Mouse (Mus musculus): Measurements from ENCODE around the gene Rhebl1. TPM values are rescaled to one million over a fixed set of nuclear protein-coding genes. Genes with fewer than 3 reads are reported as not detected.

Rhebl1 gene
- polyA plus RNA-seq, 1 experiment from 2014 or later: 16.7 TPM

- peak; percentile 25 for ATAC-seq (ENCODE audit: low FRiP score, low TSS enrichment)
- WGBS: 9% methylated on average over 9 of the region's 9 CpGs
- peak overlapping the region; percentile 93 for H3K9ac ChIP-seq (replicated peaks; ENCODE audit: low read length)
Measured at GRCm38 (mm10) chr15:98831684-98832035, 62.7 kb downstream of the Rhebl1 start.

GRCm38 (mm10) chr15:98830736-98831683, 63.3 kb downstream of the Rhebl1 start, which contains the start of gene Prkag1:
Gene Prkag1, minus strand, starts transcription at chr15:98831521.
- Histone ChIP-seq H3K27ac (ENCODE audit: low read length) (peak within 1 kb of the TSS; percentile 94), H3K9ac (replicated peaks; ENCODE audit: low read length) (peak within 1 kb of the TSS; percentile 93), H3K4me1 (ENCODE audit: insufficient read depth, low read length) (peaks cover 26% of the 10 kb centered on the region), H3K36me3 (ENCODE audit: insufficient read depth, low read length) (peaks cover 34% of the 10 kb centered on the region), H3K27me3 (ENCODE audit: insufficient read depth, low read length) (no peaks in the 10 kb centered on the region), H3K4me2 (replicated peaks; ENCODE audit: low read depth, low read length) (peak within 1 kb of the TSS; percentile 70), H3K9me3 (ENCODE audit: low read length) (no peaks in the 10 kb centered on the region), H3K4me3 (ENCODE audit: low read length) (peak within 1 kb of the TSS; percentile 90)
- peak; percentile 97 for ATAC-seq (ENCODE audit: low FRiP score, low TSS enrichment)
- WGBS: under 1% methylated on average over 63 of the region's 66 CpGs

More at GRCm38 (mm10) chr15:98831684-98832035, 62.7 kb downstream of the Rhebl1 start:
- no peaks in the 10 kb centered on the region for H3K27me3 ChIP-seq (ENCODE audit: insufficient read depth, low read length)
- peaks cover 26% of the 10 kb centered on the region for H3K4me1 ChIP-seq (ENCODE audit: insufficient read depth, low read length)
- H3K36me3 ChIP-seq (ENCODE audit: insufficient read depth, low read length): peaks cover 41% of the 10 kb centered on the region
- peak overlapping the region; percentile 70 for H3K4me2 ChIP-seq (replicated peaks; ENCODE audit: low read depth, low read length)
- H3K9me3 ChIP-seq (ENCODE audit: low read length): no peaks in the 10 kb centered on the region
- H3K4me3 ChIP-seq (ENCODE audit: low read length): peak overlapping the region; percentile 90
- peak overlapping the region; percentile 94 for H3K27ac ChIP-seq (ENCODE audit: low read length)

Other genes with a start within 250 kb of the Rhebl1 start
- gene Ddx23, start 231.6 kb downstream of the Rhebl1 start, polyA plus RNA-seq (2015; fragmentation: Nextera tagmentation; extraction: Ambion mirVana): 19.0 and 27.1 TPM in 2 replicates
- 0.45 and 0.75 TPM in 2 replicates for gene Rnd1, start 217.1 kb downstream of the Rhebl1 start, polyA plus RNA-seq (2015; fragmentation: Nextera tagmentation; extraction: Ambion mirVana)
- 0.95 and 1.1 TPM in 2 replicates for gene Ccdc65, start 186.3 kb downstream of the Rhebl1 start, polyA plus RNA-seq (2015; fragmentation: Nextera tagmentation; extraction: Ambion mirVana)
- 36.6 and 39.1 TPM in 2 replicates for gene Fkbp11, start 166.3 kb downstream of the Rhebl1 start, polyA plus RNA-seq (2015; fragmentation: Nextera tagmentation; extraction: Ambion mirVana)
- gene Arf3, start 131.3 kb downstream of the Rhebl1 start, polyA plus RNA-seq (2015; fragmentation: Nextera tagmentation; extraction: Ambion mirVana): 56.3 and 59.5 TPM in 2 replicates
- 0.17 TPM in 1 of 2 replicates, not detected in the other for gene Wnt10b, start 116.4 kb downstream of the Rhebl1 start, polyA plus RNA-seq (2015; fragmentation: Nextera tagmentation; extraction: Ambion mirVana)
- gene Wnt1, start 104.7 kb downstream of the Rhebl1 start, polyA plus RNA-seq (2015; fragmentation: Nextera tagmentation; extraction: Ambion mirVana): not detected in 2 replicates
- gene Ddn, start 85.0 kb downstream of the Rhebl1 start, polyA plus RNA-seq (2015; fragmentation: Nextera tagmentation; extraction: Ambion mirVana): 2.6 and 3.3 TPM in 2 replicates
- gene Prkag1, start 63.0 kb downstream of the Rhebl1 start, polyA plus RNA-seq (2015; fragmentation: Nextera tagmentation; extraction: Ambion mirVana): 103 and 119 TPM in 2 replicates
- 12.4 and 14.1 TPM in 2 replicates for gene Kmt2d, start 23.3 kb downstream of the Rhebl1 start, polyA plus RNA-seq (2015; fragmentation: Nextera tagmentation; extraction: Ambion mirVana)
- 1.4 and 1.8 TPM in 2 replicates for gene Dhh, start 4.0 kb upstream of the Rhebl1 start, polyA plus RNA-seq (2015; fragmentation: Nextera tagmentation; extraction: Ambion mirVana)
- gene Lmbr1l, start 23.7 kb upstream of the Rhebl1 start, polyA plus RNA-seq (2015; fragmentation: Nextera tagmentation; extraction: Ambion mirVana): 17.6 and 18.9 TPM in 2 replicates
- gene Tuba1b, start 40.0 kb upstream of the Rhebl1 start, polyA plus RNA-seq (2015; fragmentation: Nextera tagmentation; extraction: Ambion mirVana): 1,826 and 1,900 TPM in 2 replicates
- gene Gm49450, start 59.0 kb upstream of the Rhebl1 start, polyA plus RNA-seq (2015; fragmentation: Nextera tagmentation; extraction: Ambion mirVana): not detected in 2 replicates
- gene Tuba1a, start 59.2 kb upstream of the Rhebl1 start, polyA plus RNA-seq (2015; fragmentation: Nextera tagmentation; extraction: Ambion mirVana): 925 and 946 TPM in 2 replicates
- 213 and 219 TPM in 2 replicates for gene Tuba1c, start 135.4 kb upstream of the Rhebl1 start, polyA plus RNA-seq (2015; fragmentation: Nextera tagmentation; extraction: Ambion mirVana)
- 3.3 and 5.8 TPM in 2 replicates for gene Prph, start 160.6 kb upstream of the Rhebl1 start, polyA plus RNA-seq (2015; fragmentation: Nextera tagmentation; extraction: Ambion mirVana)
- gene Troap, start 180.0 kb upstream of the Rhebl1 start, polyA plus RNA-seq (2015; fragmentation: Nextera tagmentation; extraction: Ambion mirVana): 35.8 and 45.8 TPM in 2 replicates
- 0.94 and 1.2 TPM in 2 replicates for gene C1ql4, start 193.3 kb upstream of the Rhebl1 start, polyA plus RNA-seq (2015; fragmentation: Nextera tagmentation; extraction: Ambion mirVana)
- 8.0 and 10.0 TPM in 2 replicates for gene Dnajc22, start 198.6 kb upstream of the Rhebl1 start, polyA plus RNA-seq (2015; fragmentation: Nextera tagmentation; extraction: Ambion mirVana)
- 42.1 and 42.9 TPM in 2 replicates for gene Spats2, start 231.4 kb upstream of the Rhebl1 start, polyA plus RNA-seq (2015; fragmentation: Nextera tagmentation; extraction: Ambion mirVana)

Measured in kidney, embryonic 16.5 days (tissue).